Mouse (Mus musculus) midbrain, postnatal 0 days (tissue): ENCODE measurements around the gene Plekho2. TPM values are rescaled to one million over a fixed set of nuclear protein-coding genes. Genes with fewer than 3 reads are reported as not detected.

Experiments
- ATAC-seq: fragments of 200-750 bp; cut with Nextera tagmentation; 2 replicates; pipeline ENCODE4 v1.8.0; 2017; ENCODE audit warnings: moderate number of reproducible peaks, mild to moderate bottlenecking, moderate TSS enrichment, moderate library complexity; ENCODE audit not compliant: low FRiP score
- DNase-seq: peaks from one replicate; pipeline ENCODE4 v3.0.0-alpha.2; 2015; ENCODE audit warnings: low spot score
- H3K27ac ChIP-seq: fragments of 300-500 bp; sonication (generic); 2 replicates; pipeline ENCODE4 v1.5.1; 2014; ENCODE audit warnings: low read depth, mild to moderate bottlenecking, low read length, mixed read lengths
- H3K27me3 ChIP-seq: fragments of 300-500 bp; sonication (generic); 2 replicates; pipeline ENCODE4 v1.6.1; 2014; ENCODE audit warnings: low read length, control low read depth, mixed read lengths; ENCODE audit not compliant: insufficient read depth
- H3K36me3 ChIP-seq: fragments of 300-500 bp; sonication (generic); 2 replicates; pipeline ENCODE4 v1.6.1; 2014; ENCODE audit warnings: low read length, control low read depth, mixed read lengths; ENCODE audit not compliant: insufficient read depth
- H3K4me1 ChIP-seq: fragments of 300-500 bp; sonication (generic); 2 replicates; pipeline ENCODE4 v1.6.1; 2014; ENCODE audit warnings: mild to moderate bottlenecking, control low read depth, antibody characterized with exemption, low read length, mixed read lengths; ENCODE audit not compliant: insufficient read depth
- H3K4me2 ChIP-seq: fragments of 300-500 bp; sonication (generic); 2 replicates; pipeline ENCODE4 v1.6.1; 2014; ENCODE audit warnings: low read depth, mild to moderate bottlenecking, low read length, mixed read lengths; ENCODE audit not compliant: poor library complexity, severe bottlenecking
- H3K4me3 ChIP-seq: fragments of 300-500 bp; sonication (generic); 2 replicates; pipeline ENCODE4 v1.5.1; 2014; ENCODE audit warnings: low read depth, mild to moderate bottlenecking, low read length, moderate library complexity
- H3K9ac ChIP-seq: fragments of 300-500 bp; sonication (generic); replicated peaks from 2 replicates; pipeline ENCODE4 v1.6.1; 2014; ENCODE audit warnings: mild to moderate bottlenecking, low read length, moderate library complexity, mixed read lengths; ENCODE audit not compliant: poor library complexity, severe bottlenecking
- H3K9me3 ChIP-seq: fragments of 300-500 bp; sonication (generic); 2 replicates; pipeline ENCODE4 v1.6.1; 2016; ENCODE audit warnings: low read length, control low read depth
- CTCF ChIP-seq: IDR thresholded peaks from 2 replicates; pipeline ENCODE4 v1.5.1; 2016; ENCODE audit warnings: antibody characterized with exemption, mild to moderate bottlenecking
- WGBS: fragments of 180-500 bp; shearing (Covaris S2); extraction: QIAGEN DNeasy Blood & Tissue Kit; methylation state at CpG from one replicate; pipeline ENCODE4 v1.1.7; 2014; 5-methylcytosine and 5-hydroxymethylcytosine counted together
- polyA plus RNA-seq: library from polyadenylated mRNA; unstranded; fragments of >200 nt; fragmentation: Nextera tagmentation; extraction: Ambion mirVana; gene quantifications from 2 replicates; pipeline ENCODE4 v1.2.1, GENCODE M21; 2015
- total RNA-seq: library from RNA; depleted of rRNA; stranded (reverse); fragments of >200 nt; gene quantifications from 2 replicates; pipeline ENCODE4 v1.2.3, GENCODE M21; 2014; rRNA removed

The Plekho2 gene
- total RNA-seq (7.5 and 9.0 TPM in 2 replicates), polyA plus RNA-seq (3.1 and 3.8 TPM in 2 replicates)

GRCm38 (mm10) chr9:65579781-65580371 lies at the start of gene Plekho2:
Plekho2 (minus strand) TSS chr9:65580040.
- under 1% methylated on average over 38 of the region's 45 CpGs for WGBS
- Histone ChIP-seq H3K27ac (peak within 1 kb of the TSS; percentile 38; the same call in 1 of the 2 replicates), H3K9me3 (no peaks in the 10 kb centered on the region), H3K27me3 (no peaks in the 10 kb centered on the region), H3K4me1 (peaks cover 2% of the 10 kb centered on the region; the same call in 1 of the 2 replicates), H3K4me2 (peak within 1 kb of the TSS; percentile 86), H3K4me3 (peak within 1 kb of the TSS; percentile 54), H3K9ac (peak within 1 kb of the TSS; percentile 55), H3K36me3 (no peaks in the 10 kb centered on the region)
- no peak for TF ChIP-seq CTCF
- peak; percentile 95 for DNase-seq
- peak; percentile 87 for ATAC-seq

- H3K27ac ChIP-seq: no peak within 1 kb of the TSS; the same call in 1 of the 2 replicates
- WGBS: 2% methylated on average over 32 of the region's 40 CpGs
Measured at GRCm38 (mm10) chr9:65629025-65629766, 49.4 kb upstream of the Plekho2 start, which contains the start of gene Rbpms2. Rbpms2 (plus strand) TSS chr9:65629648.

GRCm38 (mm10) chr9:65624266-65624665 lies 44.4 kb upstream of the Plekho2 start:
- Histone ChIP-seq H3K9me3 (no peaks in the 10 kb centered on the region), H3K27ac (no peak overlapping the region), H3K4me1 (no peaks in the 10 kb centered on the region), H3K27me3 (peaks cover 15% of the 10 kb centered on the region), H3K4me2 (no peak overlapping the region), H3K36me3 (no peaks in the 10 kb centered on the region), H3K4me3 (no peak overlapping the region), H3K9ac (no peak overlapping the region)
- no peak for TF ChIP-seq CTCF
- DNase-seq: no peak
- WGBS: 74% methylated on average over 2 of the region's 2 CpGs
- ATAC-seq: no peak

More at GRCm38 (mm10) chr9:65629025-65629766, 49.4 kb upstream of the Plekho2 start, which contains the start of gene Rbpms2:
- no peak for ATAC-seq
- Histone ChIP-seq H3K27me3 (peaks cover 38% of the 10 kb centered on the region), H3K4me2 (peak within 1 kb of the TSS; percentile 99), H3K36me3 (no peaks in the 10 kb centered on the region), H3K9ac (peak within 1 kb of the TSS; percentile 51), H3K9me3 (no peaks in the 10 kb centered on the region), H3K4me1 (no peaks in the 10 kb centered on the region), H3K4me3 (peak within 1 kb of the TSS; percentile 68)
- no peak for DNase-seq
- no peak for TF ChIP-seq CTCF

GRCm38 (mm10) chr9:65622826-65623225 lies 43.0 kb upstream of the Plekho2 start:
- 90% methylated on average over 5 of the region's 5 CpGs for WGBS
- H3K4me3 ChIP-seq: no peak overlapping the region

GRCm38 (mm10) chr9:65621666-65622065 lies 41.8 kb upstream of the Plekho2 start:
- 86% methylated on average over 2 of the region's 2 CpGs for WGBS
- Histone ChIP-seq H3K36me3 (no peaks in the 10 kb centered on the region), H3K27ac (no peak overlapping the region), H3K9me3 (no peaks in the 10 kb centered on the region), H3K4me2 (no peak overlapping the region), H3K4me1 (no peaks in the 10 kb centered on the region), H3K9ac (no peak overlapping the region), H3K27me3 (no peaks in the 10 kb centered on the region), H3K4me3 (no peak overlapping the region)
- ATAC-seq (no peak), DNase-seq (no peak)
- TF ChIP-seq CTCF: no peak

More at GRCm38 (mm10) chr9:65622826-65623225, 43.0 kb upstream of the Plekho2 start:
- Histone ChIP-seq H3K27ac (no peak overlapping the region), H3K4me1 (no peaks in the 10 kb centered on the region), H3K4me2 (no peak overlapping the region), H3K9ac (no peak overlapping the region), H3K36me3 (no peaks in the 10 kb centered on the region), H3K27me3 (peaks cover 6% of the 10 kb centered on the region; the same call in 1 of the 2 replicates), H3K9me3 (no peaks in the 10 kb centered on the region)
- no peak for TF ChIP-seq CTCF
- ATAC-seq: no peak
- no peak for DNase-seq

- no peaks in the 10 kb centered on the region for H3K9me3 ChIP-seq
- no peak overlapping the region for H3K9ac ChIP-seq
- no peak overlapping the region for H3K4me3 ChIP-seq
- no peaks in the 10 kb centered on the region for H3K4me1 ChIP-seq
- DNase-seq: no peak
- no peak overlapping the region for H3K4me2 ChIP-seq
- no peaks in the 10 kb centered on the region for H3K27me3 ChIP-seq
- 91% methylated on average over 4 of the region's 4 CpGs for WGBS
- H3K36me3 ChIP-seq: no peaks in the 10 kb centered on the region
- TF ChIP-seq CTCF: no peak
- no peak for ATAC-seq
- no peak overlapping the region for H3K27ac ChIP-seq
Measured at GRCm38 (mm10) chr9:65621196-65621595, 41.4 kb upstream of the Plekho2 start.
